Mouse (Mus musculus) stomach, embryonic 16.5 days (tissue): Measurements from ENCODE around the gene Gm7995. TPM values are rescaled to one million over a fixed set of nuclear protein-coding genes. Genes with fewer than 3 reads are reported as not detected.
"Not testable (repeated sequence)": the region's sequence is repeated elsewhere in the genome, so short reads cannot be mapped to it uniquely, and the experiment has no call there.

Experiments
- ATAC-seq: fragments of 200-750 bp; cut with Nextera tagmentation; 2 replicates; pipeline ENCODE4 v1.8.0; 2017; ENCODE audit warnings: moderate number of reproducible peaks, moderate TSS enrichment; ENCODE audit not compliant: insufficient read depth, low FRiP score
- H3K27ac ChIP-seq: fragments of 300-500 bp; sonication (generic); 2 replicates; pipeline ENCODE4 v1.5.1; 2014; ENCODE audit warnings: low read length
- H3K27me3 ChIP-seq: fragments of 300-500 bp; sonication (generic); 2 replicates; pipeline ENCODE4 v1.6.1; 2014; ENCODE audit warnings: low read length, control low read depth, mixed read lengths; ENCODE audit not compliant: control insufficient read depth, insufficient read depth
- H3K36me3 ChIP-seq: fragments of 300-500 bp; sonication (generic); 2 replicates; pipeline ENCODE4 v1.6.1; 2014; ENCODE audit warnings: low read length; ENCODE audit not compliant: control insufficient read depth, insufficient read depth
- H3K4me1 ChIP-seq: fragments of 300-500 bp; sonication (generic); 2 replicates; pipeline ENCODE4 v1.6.1; 2014; ENCODE audit warnings: low read length, control low read depth, mixed read lengths; ENCODE audit not compliant: control insufficient read depth, insufficient read depth
- H3K4me2 ChIP-seq: fragments of 300-500 bp; sonication (generic); 2 replicates; pipeline ENCODE4 v1.6.1; 2014; ENCODE audit warnings: low read depth, low read length, mixed read lengths
- H3K4me3 ChIP-seq: fragments of 300-500 bp; sonication (generic); replicated peaks from 2 replicates; pipeline ENCODE4 v1.5.1; 2014; ENCODE audit warnings: mild to moderate bottlenecking, low read length
- H3K9ac ChIP-seq: fragments of 300-500 bp; sonication (generic); 2 replicates; pipeline ENCODE4 v1.6.1; 2014; ENCODE audit warnings: low read length
- H3K9me3 ChIP-seq: fragments of 300-500 bp; sonication (generic); replicated peaks from 2 replicates; pipeline ENCODE4 v1.6.1; 2016; ENCODE audit warnings: low read length, control low read depth; ENCODE audit not compliant: control insufficient read depth
- WGBS: fragments of 180-500 bp; shearing (Covaris S2); extraction: QIAGEN DNeasy Blood & Tissue Kit; methylation state at CpG from one replicate; pipeline ENCODE4 v1.1.7; 2014; 5-methylcytosine and 5-hydroxymethylcytosine counted together
- microRNA-seq: library from miRNA; unstranded; fragments of <30 nt; microRNA quantifications from one replicate; pipeline ENCODE4, GENCODE M21; 2016
- polyA plus RNA-seq: library from polyadenylated mRNA; unstranded; fragments of >200 nt; fragmentation: Nextera tagmentation; extraction: Ambion mirVana; gene quantifications from 2 replicates; pipeline ENCODE4 v1.2.1, GENCODE M21; 2015

Gene Gm7995
- polyA plus RNA-seq = not detected in 2 replicates

DNA sequence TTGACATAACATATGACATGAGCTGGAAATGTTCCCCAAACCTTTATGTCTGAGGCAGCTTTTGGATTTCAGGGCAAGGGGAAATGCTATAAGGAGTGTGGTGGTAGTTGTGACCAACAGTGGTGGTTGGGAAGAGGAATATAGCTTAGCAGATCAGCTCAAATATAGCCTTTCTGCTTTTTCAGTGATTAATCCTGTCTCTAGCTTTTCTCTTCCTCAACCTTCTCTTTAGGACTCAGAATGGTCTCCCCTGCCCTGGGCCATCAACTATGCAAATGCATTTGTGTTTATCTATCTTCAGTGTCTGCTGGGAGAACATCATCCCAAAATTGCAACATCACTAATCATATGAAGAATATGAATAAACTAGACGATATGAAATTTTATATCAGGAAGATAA is at the start of gene Gm7995:
Gene Gm7995, plus strand, starts transcription at position 301 of the 400 bp plus-strand sequence.
- not testable (repeated sequence) for H3K27ac ChIP-seq, H3K36me3 ChIP-seq, H3K4me3 ChIP-seq, ATAC-seq, H3K4me1 ChIP-seq, H3K27me3 ChIP-seq, H3K9me3 ChIP-seq, H3K9ac ChIP-seq, H3K4me2 ChIP-seq
- no CpG with 5 or more reads among the region's 1 CpGs for WGBS

DNA sequence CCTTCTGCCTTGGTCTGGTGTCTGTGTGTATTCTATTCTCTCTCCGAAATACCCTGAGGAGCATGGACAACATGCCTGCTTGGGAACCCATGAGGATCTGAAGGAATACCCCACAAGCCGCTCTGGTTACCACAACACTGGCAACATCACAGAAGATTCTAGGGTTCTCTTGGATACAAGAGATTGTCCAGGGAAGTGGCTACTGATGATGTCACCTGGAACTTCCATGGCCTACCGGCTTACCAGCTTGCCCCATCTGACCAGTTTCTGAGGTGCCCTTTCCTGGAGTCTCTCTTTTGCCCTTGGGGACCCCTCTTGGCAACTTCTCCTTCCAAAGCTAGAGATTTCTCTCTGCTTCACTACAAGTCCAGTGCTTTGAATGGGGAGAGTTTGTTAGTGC is 12.8 kb upstream of the Gm7995 start, which contains the start of gene Gm9611:
Gene Gm9611, minus strand, starts transcription at position 101 of the 400 bp plus-strand sequence.
- H3K36me3 ChIP-seq, H3K4me2 ChIP-seq, H3K27me3 ChIP-seq, H3K27ac ChIP-seq, ATAC-seq, H3K4me1 ChIP-seq, H3K9ac ChIP-seq, H3K9me3 ChIP-seq, H3K4me3 ChIP-seq: not testable (repeated sequence)
- no CpG with 5 or more reads among the region's 3 CpGs for WGBS

Small RNAs within 50 kb of the gene (microRNA-seq; reads per million reads assigned to microRNA genes)
- gene Gm25208 = not detected
- gene Gm25892 = not detected

Other genes starting within 250 kb of the Gm7995 start
- gene Gm7951, start 192.8 kb upstream of the Gm7995 start, polyA plus RNA-seq = not detected in 2 replicates
- not detected in 2 replicates for gene Gm17027, start 147.6 kb upstream of the Gm7995 start, polyA plus RNA-seq
- not detected in 2 replicates for gene Gm3573, start 119.4 kb upstream of the Gm7995 start, polyA plus RNA-seq
- not detected in 2 replicates for gene Gm17026, start 50.2 kb upstream of the Gm7995 start, polyA plus RNA-seq
- not detected in 2 replicates for gene Gm9611, start 12.9 kb upstream of the Gm7995 start, polyA plus RNA-seq
- gene Gm8005, start 129.5 kb downstream of the Gm7995 start, polyA plus RNA-seq = not detected in 2 replicates
- gene Gm8011, start 153.7 kb downstream of the Gm7995 start, polyA plus RNA-seq = not detected in 2 replicates
- not detected in 2 replicates for gene Gm8020, start 192.1 kb downstream of the Gm7995 start, polyA plus RNA-seq
- not detected in 2 replicates for gene Gm8024, start 214.1 kb downstream of the Gm7995 start, polyA plus RNA-seq